Mouse (Mus musculus): ENCODE measurements around the gene Dok5. TPM values are rescaled to one million over a fixed set of nuclear protein-coding genes. Genes with fewer than 3 reads are reported as not detected.

Dok5 gene
- polyA plus RNA-seq, 1 experiment from 2014 or later: 0.63 TPM

- no peaks in the 10 kb centered on the region for H3K36me3 ChIP-seq (ENCODE audit: control insufficient read depth, insufficient read depth)
- no peak overlapping the region for H3K4me2 ChIP-seq (replicated peaks; ENCODE audit: low read depth)
- no peaks in the 10 kb centered on the region for H3K9me3 ChIP-seq (ENCODE audit: control insufficient read depth)
- H3K4me1 ChIP-seq (replicated peaks; ENCODE audit: control insufficient read depth, insufficient read depth, low read length): no peaks in the 10 kb centered on the region
- WGBS: 66% methylated on average over 9 of the region's 9 CpGs
- ATAC-seq: no peak
- H3K27ac ChIP-seq (ENCODE audit: low read depth, low read length): no peak overlapping the region
- no peak for TF ChIP-seq CTCF (IDR thresholded peaks at IDR 0.05; ENCODE audit: low read depth)
- H3K27me3 ChIP-seq (replicated peaks; ENCODE audit: control insufficient read depth, insufficient read depth, low read length): no peaks in the 10 kb centered on the region
- no peak overlapping the region for H3K4me3 ChIP-seq (ENCODE audit: low read depth, low read length)
- no peak overlapping the region for H3K9ac ChIP-seq (ENCODE audit: low read depth, low read length)
Observed at GRCm38 (mm10) chr2:170926237-170926636, 194.6 kb downstream of the Dok5 start.

Other genes with a start within 250 kb of the Dok5 start
- gene Pfdn4, start 235.4 kb upstream of the Dok5 start, polyA plus RNA-seq (2015; fragmentation: Nextera tagmentation; extraction: Ambion mirVana): 54.6 and 58.3 TPM in 2 replicates
- gene Cyp24a1, start 234.7 kb upstream of the Dok5 start, polyA plus RNA-seq (2015; fragmentation: Nextera tagmentation; extraction: Ambion mirVana): not detected in 2 replicates
- gene 4930470P17Rik, start 129.8 kb upstream of the Dok5 start, polyA plus RNA-seq (2015; fragmentation: Nextera tagmentation; extraction: Ambion mirVana): not detected in 2 replicates

All from intestine, postnatal 0 days (tissue).